Mouse (Mus musculus) large intestine, adult 2 months (tissue): Measurements from ENCODE around the gene Hid1. TPM values are rescaled to one million over a fixed set of nuclear protein-coding genes. Genes with fewer than 3 reads are reported as not detected.

Experiments
- DNase-seq: peaks from one replicate; pipeline ENCODE4 v3.0.0-alpha.2; 2012; ENCODE audit warnings: low read depth, low spot score
- WGBS: fragments of 180-500 bp; shearing (Covaris S2); methylation state at CpG from one replicate; pipeline ENCODE4 v1.1.7; 2018; 5-methylcytosine and 5-hydroxymethylcytosine counted together
- polyA plus RNA-seq: library from polyadenylated mRNA; depleted of rRNA; stranded (reverse); fragments of >200 nt; gene quantifications from 2 replicates; pipeline ENCODE4 v1.2.3, GENCODE M21; 2012

Hid1 gene
- polyA plus RNA-seq, 1 experiment = 25.7 TPM

GRCm38 (mm10) chr11:115377854-115378253 lies 10.3 kb upstream of the Hid1 start:
- WGBS = 93% methylated on average over 7 of the region's 7 CpGs
- no peak for DNase-seq

GRCm38 (mm10) chr11:115377254-115377653 lies 9.7 kb upstream of the Hid1 start:
- no peak for DNase-seq
- 89% methylated on average over 4 of the region's 4 CpGs for WGBS

GRCm38 (mm10) chr11:115376722-115377121 lies 9.2 kb upstream of the Hid1 start:
- 22% methylated on average over 7 of the region's 7 CpGs for WGBS
- DNase-seq = no peak

GRCm38 (mm10) chr11:115374695-115375425 lies 7.3 kb upstream of the Hid1 start:
- DNase-seq = no peak

GRCm38 (mm10) chr11:115373805-115374694 lies 6.5 kb upstream of the Hid1 start:
- no peak for DNase-seq
- 2% methylated on average over 30 of the region's 30 CpGs for WGBS

More at GRCm38 (mm10) chr11:115374695-115375425, 7.3 kb upstream of the Hid1 start:
- 62% methylated on average over 12 of the region's 12 CpGs for WGBS

- DNase-seq = no peak
- 58% methylated on average over 2 of the region's 2 CpGs for WGBS
These were observed 5.2 kb upstream of the Hid1 start for GRCm38 (mm10) chr11:115372737-115373136.

GRCm38 (mm10) chr11:115372015-115372414 lies 4.5 kb upstream of the Hid1 start:
- 80% methylated on average over 1 of the region's 1 CpGs for WGBS
- DNase-seq = no peak

GRCm38 (mm10) chr11:115371354-115371753 lies 3.8 kb upstream of the Hid1 start:
- no peak for DNase-seq
- 79% methylated on average over 8 of the region's 8 CpGs for WGBS

GRCm38 (mm10) chr11:115370368-115370767 lies 2.8 kb upstream of the Hid1 start:
- DNase-seq = no peak
- WGBS = 65% methylated on average over 7 of the region's 7 CpGs

GRCm38 (mm10) chr11:115366706-115367394 lies 706 bp downstream of the Hid1 start:
- no peak for DNase-seq

GRCm38 (mm10) chr11:115366039-115366705 lies 1.4 kb downstream of the Hid1 start:
- no peak for DNase-seq
- WGBS = 45% methylated on average over 7 of the region's 7 CpGs

More at GRCm38 (mm10) chr11:115366706-115367394, 706 bp downstream of the Hid1 start:
- 6% methylated on average over 28 of the region's 28 CpGs for WGBS

- no peak for DNase-seq
- 70% methylated on average over 3 of the region's 3 CpGs for WGBS
These were observed 3.4 kb downstream of the Hid1 start for GRCm38 (mm10) chr11:115364136-115364535.

- WGBS = 22% methylated on average over 6 of the region's 6 CpGs
- DNase-seq = no peak
These were observed 7.8 kb downstream of the Hid1 start for GRCm38 (mm10) chr11:115359726-115360125.

- no peak for DNase-seq
- 21% methylated on average over 3 of the region's 3 CpGs for WGBS
These were observed 8.3 kb downstream of the Hid1 start for GRCm38 (mm10) chr11:115359293-115359692.

- DNase-seq = no peak
- WGBS = 13% methylated on average over 5 of the region's 5 CpGs
These were observed 9.1 kb downstream of the Hid1 start for GRCm38 (mm10) chr11:115358468-115358867.

- no peak for DNase-seq
- 10% methylated on average over 8 of the region's 8 CpGs for WGBS
These were observed 13.4 kb downstream of the Hid1 start for GRCm38 (mm10) chr11:115354183-115354582.

GRCm38 (mm10) chr11:115353375-115353774 lies 14.2 kb downstream of the Hid1 start:
- 90% methylated on average over 5 of the region's 5 CpGs for whole genome bisulfite sequencing
- DNase-seq = no peak

GRCm38 (mm10) chr11:115349976-115350375 lies 17.6 kb downstream of the Hid1 start:
- no peak for DNase-seq
- WGBS = 80% methylated on average over 4 of the region's 4 CpGs

- no peak for DNase-seq
- 74% methylated on average over 17 of the region's 17 CpGs for WGBS
These were observed 18.8 kb downstream of the Hid1 start for GRCm38 (mm10) chr11:115348681-115349248.
